8 mouse cellular contexts compared by ENCODE assay signal in genomic region chr19:50487768-50488167, GRCm38 (mm10).
DNase-seq lines count a peak whose midpoint lies in the region; ATAC-seq and TF ChIP-seq lines count a peak whose summit lies in the region.
"Had no signal": no experiment of that assay in that cellular context is flagged by ENCODE, and none has a peak within 500 bp of the region (broad histone marks: within the 10 kb centered on the region; RNA-seq: fewer than 3 reads in every experiment).

No protein-coding gene starts in this region.

- H3K27me3 ChIP-seq in heart, embryonic 15.5 days, result no peaks in the 10 kb centered on the region
- H3K27me3 ChIP-seq: limb, embryonic 15.5 days had no signal

- no peaks in the 10 kb centered on the region for H3K36me3 ChIP-seq in heart, embryonic 15.5 days
- H3K36me3 ChIP-seq: limb, embryonic 15.5 days had no signal

- 27% methylated on average over 11 of the region's 11 CpGs for WGBS in heart, embryonic 15.5 days
- WGBS in olfactory bulb, adult 2 months, result 10% methylated on average over 11 of the region's 11 CpGs

- 0 out of 2 replicates have a peak, but pooled peaks cover 2% of the 10 kb centered on the region for H3K4me1 ChIP-seq in heart, embryonic 15.5 days (replicated peaks)
- H3K4me1 ChIP-seq in olfactory bulb, adult 2 months (ENCODE audit: control insufficient read depth, insufficient read depth, low read length), result no peaks in the 10 kb centered on the region
- H3K4me1 ChIP-seq: limb, embryonic 15.5 days had no signal

- TF ChIP-seq CTCF in olfactory bulb, adult 2 months (IDR thresholded peaks at IDR 0.05; ENCODE audit: insufficient read depth, low read depth, low read length), result no peak

- H3K9ac ChIP-seq in heart, embryonic 15.5 days, result no peak overlapping the region
- H3K9ac ChIP-seq: limb, embryonic 15.5 days had no signal

- H3K27ac ChIP-seq in heart, embryonic 15.5 days, result no peak overlapping the region
- H3K27ac ChIP-seq in olfactory bulb, adult 2 months (ENCODE audit: insufficient read depth, low read depth, low read length), result no peak overlapping the region
- H3K27ac ChIP-seq: limb, embryonic 15.5 days had no signal

- peak overlapping the region; percentile 29 for H3K4me2 ChIP-seq in heart, embryonic 15.5 days
- H3K4me2 ChIP-seq: limb, embryonic 15.5 days had no signal

- ATAC-seq in heart, embryonic 15.5 days (replicated peaks; ENCODE audit: insufficient number of reproducible peaks, insufficient read depth, low FRiP score, low read depth), result no peak

- TF ChIP-seq POLR2A in olfactory bulb, adult 2 months (IDR thresholded peaks at IDR 0.05; ENCODE audit: insufficient read depth, low read depth, low read length), result no peak

- H3K4me3 ChIP-seq in heart, embryonic 15.5 days, result peak overlapping the region; percentile 17; the same call in 1 of the 2 replicates
- peak overlapping the region; percentile 3; the same call in 1 of the 2 replicates for H3K4me3 ChIP-seq in olfactory bulb, adult 2 months (ENCODE audit: insufficient read depth, low read depth, low read length)
- H3K4me3 ChIP-seq: limb, embryonic 15.5 days had no signal

- no peaks in the 10 kb centered on the region for H3K9me3 ChIP-seq in heart, embryonic 15.5 days (replicated peaks)
- H3K9me3 ChIP-seq: limb, embryonic 15.5 days had no signal

- peak; percentile 38 for DNase-seq in retina, postnatal 1 day
- DNase-seq in retina, embryonic 14.5 days (ENCODE audit: low spot score), result no peak
- DNase-seq in left cerebral cortex, postnatal 10 days (ENCODE audit: extremely low spot score in 1 of 2, low spot score in 2 of 2), result peak; percentile 44 to 53
- no peak for DNase-seq in thymus, postnatal 4 days
- DNase-seq in adrenal gland, postnatal 4 days (ENCODE audit: low spot score in 2 of 2), result no peak

- intact Hi-C loops in left cerebral cortex, postnatal 10 days (cut with DNase I), result no loop called here

Comparison
In these comparisons a context has a peak if more than half of its experiments do, and no peak if none do; other contexts are left out.
1. DNase-seq: peak in retina, postnatal 1 day (single experiment) and left cerebral cortex, postnatal 10 days (2 of 2); none in retina, embryonic 14.5 days (single experiment), thymus, postnatal 4 days (single experiment) and adrenal gland, postnatal 4 days (0 of 2).